Mouse (Mus musculus): ENCODE data around the gene Sorcs2.

DNA sequence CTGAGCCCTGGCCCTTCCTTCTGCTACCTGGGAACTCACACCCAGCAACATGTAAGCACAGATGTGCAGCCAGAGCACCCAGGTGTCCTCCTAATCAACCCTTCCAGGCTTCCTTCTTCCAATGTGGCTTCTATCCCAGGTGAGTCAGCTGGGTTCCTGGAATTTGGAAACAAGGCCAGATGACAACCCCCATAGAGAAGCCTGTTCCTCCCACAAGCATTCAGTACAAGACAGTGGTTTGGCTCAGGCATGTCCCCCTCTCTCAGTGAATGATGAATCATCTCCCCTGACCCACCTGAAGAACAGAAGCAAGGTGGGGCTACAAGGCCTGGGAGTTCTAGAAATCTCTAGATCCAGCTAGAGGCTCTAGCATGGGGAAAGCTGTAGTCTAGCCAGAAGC, 24.8 kb upstream of the Sorcs2 start:
- no peak for TF ChIP-seq CTCF (IDR thresholded peaks at IDR 0.05; ENCODE audit: extremely low read depth, insufficient read depth, insufficient read length, insufficient replicate concordance)
- TF ChIP-seq POLR2A (IDR thresholded peaks at IDR 0.05; ENCODE audit: low read depth, low read length): no peak

Data from spleen, adult 2 months (tissue).